Mouse (Mus musculus) neural tube, embryonic 12.5 days (tissue): Measurements from ENCODE around the gene Nudt21. TPM values are rescaled to one million over a fixed set of nuclear protein-coding genes. Genes with fewer than 3 reads are reported as not detected.

Source experiments
- ATAC-seq: fragments of 200-750 bp; cut with Nextera tagmentation; 2 replicates; pipeline ENCODE4 v1.8.0; 2017; ENCODE audit warnings: low read depth, mild to moderate bottlenecking, moderate TSS enrichment, moderate library complexity; ENCODE audit not compliant: low FRiP score
- H3K27ac ChIP-seq: fragments of 300-500 bp; sonication (generic); 2 replicates; pipeline ENCODE4 v1.5.1; 2016
- H3K27me3 ChIP-seq: fragments of 300-500 bp; sonication (generic); replicated peaks from 2 replicates; pipeline ENCODE4 v1.6.1; 2016; ENCODE audit warnings: mild to moderate bottlenecking
- H3K36me3 ChIP-seq: fragments of 300-500 bp; sonication (generic); 2 replicates; pipeline ENCODE4 v1.6.1; 2016; ENCODE audit warnings: mild to moderate bottlenecking
- H3K4me1 ChIP-seq: fragments of 300-500 bp; sonication (generic); 2 replicates; pipeline ENCODE4 v1.6.1; 2016
- H3K4me2 ChIP-seq: fragments of 300-500 bp; sonication (generic); replicated peaks from 2 replicates; pipeline ENCODE4 v1.6.1; 2016; ENCODE audit warnings: mild to moderate bottlenecking
- H3K4me3 ChIP-seq: fragments of 300-500 bp; sonication (generic); 2 replicates; pipeline ENCODE4 v1.5.1; 2016
- H3K9ac ChIP-seq: fragments of 300-500 bp; sonication (generic); 2 replicates; pipeline ENCODE4 v1.6.1; 2016; ENCODE audit warnings: mild to moderate bottlenecking
- H3K9me3 ChIP-seq: fragments of 300-500 bp; sonication (generic); 2 replicates; pipeline ENCODE4 v1.6.1; 2016; ENCODE audit warnings: mild to moderate bottlenecking
- WGBS: fragments of 180-500 bp; shearing (Covaris S2); methylation state at CpG from one replicate; pipeline ENCODE4 v1.1.7; 2016; 5-methylcytosine and 5-hydroxymethylcytosine counted together
- polyA plus RNA-seq: library from polyadenylated mRNA; unstranded; fragments of >200 nt; fragmentation: Nextera tagmentation; extraction: Ambion mirVana; gene quantifications from 2 replicates; pipeline ENCODE4 v1.2.1, GENCODE M21; 2016

The Nudt21 gene
- polyA plus RNA-seq, 1 experiment from 2014 or later, result 133 TPM

- no peaks in the 10 kb centered on the region; the same call in 1 of the 2 replicates for H3K4me1 ChIP-seq
- no peak overlapping the region for H3K27ac ChIP-seq
- H3K4me3 ChIP-seq, result no peak overlapping the region
- no peaks in the 10 kb centered on the region for H3K9me3 ChIP-seq
- no peaks in the 10 kb centered on the region for H3K27me3 ChIP-seq
- H3K4me2 ChIP-seq, result no peak overlapping the region
- peaks cover 65% of the 10 kb centered on the region for H3K36me3 ChIP-seq
- no peak overlapping the region for H3K9ac ChIP-seq
- no peak for ATAC-seq
- 71% methylated on average over 6 of the region's 6 CpGs for WGBS
These were observed 68.5 kb downstream of the Nudt21 start for GRCm38 (mm10) chr8:93968293-93968692.

Other genes with a start within 250 kb of the Nudt21 start
- gene Gnao1, start 227.1 kb downstream of the Nudt21 start, polyA plus RNA-seq, result 90.6 and 92.7 TPM in 2 replicates
- 74.0 and 78.3 TPM in 2 replicates for gene Amfr, start 24.2 kb downstream of the Nudt21 start, polyA plus RNA-seq
- 13.5 and 15.9 TPM in 2 replicates for gene Ogfod1, start 167 bp upstream of the Nudt21 start, polyA plus RNA-seq
- gene Bbs2, start 61.9 kb upstream of the Nudt21 start, polyA plus RNA-seq, result 20.5 and 25.3 TPM in 2 replicates
- not detected in 2 replicates for gene Mt4, start 100.2 kb upstream of the Nudt21 start, polyA plus RNA-seq
- 19.0 and 24.8 TPM in 2 replicates for gene Mt3, start 115.6 kb upstream of the Nudt21 start, polyA plus RNA-seq
- 8.1 and 11.1 TPM in 2 replicates for gene Mt2, start 135.6 kb upstream of the Nudt21 start, polyA plus RNA-seq
- gene Mt1, start 142.1 kb upstream of the Nudt21 start, polyA plus RNA-seq, result 33.3 and 36.7 TPM in 2 replicates
- gene Nup93, start 177.5 kb upstream of the Nudt21 start, polyA plus RNA-seq, result 85.1 and 85.5 TPM in 2 replicates